Mouse (Mus musculus) liver, adult 2 months (tissue): ENCODE data around the gene C3. TPM values are rescaled to one million over a fixed set of nuclear protein-coding genes. Genes with fewer than 3 reads are reported as not detected.

Experiments used
- DNase-seq: peaks from one replicate; pipeline ENCODE4 v3.0.0-alpha.2; 2011; ENCODE audit warnings: low read depth, low spot score; ENCODE audit errors: extremely low read depth
- H3K27ac ChIP-seq: fragments of 200-500 bp; replicated peaks from 2 replicates; pipeline ENCODE4 v1.5.1; 2012; ENCODE audit warnings: low read depth, mild to moderate bottlenecking, control low read depth, inconsistent platforms, low read length; ENCODE audit not compliant: insufficient read depth
- H3K27me3 ChIP-seq: fragments of 200-500 bp; 2 replicates; pipeline ENCODE4 v1.6.1; 2012; ENCODE audit warnings: mild to moderate bottlenecking, moderate library complexity, low read length, inconsistent platforms; ENCODE audit not compliant: control insufficient read depth, insufficient read depth
- H3K36me3 ChIP-seq: fragments of 200-500 bp; 2 replicates; pipeline ENCODE4 v1.6.1; 2012; ENCODE audit warnings: low read length, inconsistent platforms; ENCODE audit not compliant: control insufficient read depth, insufficient read depth
- H3K4me1 ChIP-seq: fragments of 200-500 bp; 2 replicates; pipeline ENCODE4 v1.6.1; 2011; ENCODE audit warnings: low read length; ENCODE audit not compliant: control insufficient read depth, insufficient read depth
- H3K4me3 ChIP-seq: fragments of 200-500 bp; 2 replicates; pipeline ENCODE4 v1.5.1; 2011; ENCODE audit warnings: low read depth, mild to moderate bottlenecking, control low read depth, low read length, moderate library complexity; ENCODE audit not compliant: insufficient read depth
- H3K79me2 ChIP-seq: fragments of 200-500 bp; 2 replicates; pipeline ENCODE4 v1.6.1; 2012; ENCODE audit warnings: inconsistent platforms, mild to moderate bottlenecking, low read length, moderate library complexity; ENCODE audit not compliant: control insufficient read depth, insufficient read depth
- H3K9ac ChIP-seq: fragments of 200-500 bp; 2 replicates; pipeline ENCODE4 v1.6.1; 2012; ENCODE audit warnings: low read depth, mild to moderate bottlenecking, control low read depth, inconsistent platforms, low read length
- CTCF ChIP-seq: fragments of 200-500 bp; IDR thresholded peaks from 2 replicates; pipeline ENCODE4 v1.5.1; 2011; ENCODE audit warnings: low read depth, low read length, control low read depth
- POLR2A ChIP-seq: fragments of 200-500 bp; IDR thresholded peaks from 2 replicates; pipeline ENCODE4 v1.6.1; 2011; ENCODE audit warnings: low read length, control low read depth; ENCODE audit not compliant: insufficient read depth; ENCODE audit errors: extremely low read depth
- WGBS: fragments of 180-500 bp; shearing (Covaris S2); methylation state at CpG from one replicate; pipeline ENCODE4 v1.1.7; 2018; 5-methylcytosine and 5-hydroxymethylcytosine counted together
- polyA plus RNA-seq: library from polyadenylated mRNA; depleted of rRNA; stranded (reverse); fragments of >200 nt; gene quantifications from 2 replicates; pipeline ENCODE4 v1.2.3, GENCODE M21; 2012
- total RNA-seq: library from RNA; depleted of rRNA; stranded (reverse); fragments of >200 nt; gene quantifications from 2 replicates; pipeline ENCODE4 v1.2.3, GENCODE M21; 2014

Gene C3
- total and polyA plus RNA-seq, 2 experiments: 3,833 to 5,384 TPM

GRCm38 (mm10) chr17:57227468-57227867, 468 bp downstream of the C3 start:
- peaks cover 8% of the 10 kb centered on the region; the same call in 1 of the 2 replicates for H3K79me2 ChIP-seq
- H3K27ac ChIP-seq: peak overlapping the region; percentile 85
- H3K4me1 ChIP-seq: peaks cover 64% of the 10 kb centered on the region
- H3K4me3 ChIP-seq: peak overlapping the region; percentile 62
- no peak for TF ChIP-seq POLR2A
- TF ChIP-seq CTCF: no peak
- H3K27me3 ChIP-seq: no peaks in the 10 kb centered on the region
- H3K9ac ChIP-seq: peak overlapping the region; percentile 80
- DNase-seq: peak; percentile 64
- peaks cover 31% of the 10 kb centered on the region for H3K36me3 ChIP-seq
- 24% methylated on average over 2 of the region's 2 CpGs for WGBS

- no peak for DNase-seq
- 41% methylated on average over 9 of the region's 9 CpGs for WGBS
- H3K9ac ChIP-seq: peak overlapping the region; percentile 46
- peaks cover 63% of the 10 kb centered on the region for H3K36me3 ChIP-seq
- H3K4me1 ChIP-seq: peaks cover 54% of the 10 kb centered on the region
- H3K27ac ChIP-seq: no peak overlapping the region
- H3K4me3 ChIP-seq: no peak overlapping the region
- H3K27me3 ChIP-seq: no peaks in the 10 kb centered on the region
- TF ChIP-seq CTCF (no peak), POLR2A (0 out of 2 replicates have a peak, but pooled peaks have one; percentile 12)
- peaks cover 8% of the 10 kb centered on the region; the same call in 1 of the 2 replicates for H3K79me2 ChIP-seq
Measured at GRCm38 (mm10) chr17:57223313-57223712, 4.6 kb downstream of the C3 start.

GRCm38 (mm10) chr17:57221911-57222310, 6.0 kb downstream of the C3 start:
- no peak for TF ChIP-seq CTCF
- TF ChIP-seq POLR2A: no peak
- WGBS: 58% methylated on average over 4 of the region's 4 CpGs
- no peak overlapping the region for H3K9ac ChIP-seq
- peaks cover 56% of the 10 kb centered on the region for H3K4me1 ChIP-seq
- H3K4me3 ChIP-seq: no peak overlapping the region
- H3K27ac ChIP-seq: no peak overlapping the region
- DNase-seq: no peak
- H3K36me3 ChIP-seq: peaks cover 76% of the 10 kb centered on the region
- peaks cover 5% of the 10 kb centered on the region; the same call in 1 of the 2 replicates for H3K79me2 ChIP-seq
- H3K27me3 ChIP-seq: no peaks in the 10 kb centered on the region

GRCm38 (mm10) chr17:57219884-57220207, 8.1 kb downstream of the C3 start:
- H3K36me3 ChIP-seq: peaks cover 83% of the 10 kb centered on the region

GRCm38 (mm10) chr17:57219167-57219883, 8.6 kb downstream of the C3 start:
- 33% methylated on average over 11 of the region's 11 CpGs for WGBS
- H3K36me3 ChIP-seq: peaks cover 84% of the 10 kb centered on the region
- DNase-seq: peak; percentile 35
- H3K4me3 ChIP-seq: no peak overlapping the region
- no peaks in the 10 kb centered on the region for H3K79me2 ChIP-seq
- no peaks in the 10 kb centered on the region for H3K27me3 ChIP-seq
- H3K9ac ChIP-seq: no peak overlapping the region
- TF ChIP-seq POLR2A (no peak), CTCF (peak; percentile 83)
- no peak overlapping the region for H3K27ac ChIP-seq
- H3K4me1 ChIP-seq: peaks cover 38% of the 10 kb centered on the region

More at GRCm38 (mm10) chr17:57219884-57220207, 8.1 kb downstream of the C3 start:
- H3K79me2 ChIP-seq: no peaks in the 10 kb centered on the region
- no peak for TF ChIP-seq POLR2A
- TF ChIP-seq CTCF: peak; percentile 36; the same call in 1 of the 2 replicates
- no peak overlapping the region for H3K9ac ChIP-seq
- H3K27me3 ChIP-seq: no peaks in the 10 kb centered on the region
- WGBS: 19% methylated on average over 3 of the region's 3 CpGs
- no peak overlapping the region for H3K4me3 ChIP-seq
- no peak overlapping the region for H3K27ac ChIP-seq
- peaks cover 42% of the 10 kb centered on the region for H3K4me1 ChIP-seq
- DNase-seq: no peak

- DNase-seq: peak; percentile 40
- Histone ChIP-seq H3K27ac (no peak overlapping the region), H3K4me1 (peaks cover 29% of the 10 kb centered on the region), H3K36me3 (peaks cover 88% of the 10 kb centered on the region), H3K79me2 (no peaks in the 10 kb centered on the region), H3K27me3 (no peaks in the 10 kb centered on the region), H3K4me3 (no peak overlapping the region), H3K9ac (0 out of 2 replicates have a peak overlapping the region, but pooled peaks have one; percentile 10)
- 42% methylated on average over 12 of the region's 12 CpGs for WGBS
- TF ChIP-seq CTCF (no peak), POLR2A (no peak)
Measured at GRCm38 (mm10) chr17:57218335-57218900, 9.5 kb downstream of the C3 start.
